Mouse (Mus musculus) 3134 (cell line): ENCODE results near the gene Hoxa10.
A peak's percentile ranks its signal among the peaks of the same experiment; 100 is the strongest.

Source experiments
- DNase-seq: peaks from one replicate; pipeline ENCODE4 v3.0.0-alpha.2; 2011; ENCODE audit warnings: low spot score; ENCODE audit not compliant: insufficient read length; ENCODE audit errors: extremely low read depth

The Hoxa10 gene

DNA sequence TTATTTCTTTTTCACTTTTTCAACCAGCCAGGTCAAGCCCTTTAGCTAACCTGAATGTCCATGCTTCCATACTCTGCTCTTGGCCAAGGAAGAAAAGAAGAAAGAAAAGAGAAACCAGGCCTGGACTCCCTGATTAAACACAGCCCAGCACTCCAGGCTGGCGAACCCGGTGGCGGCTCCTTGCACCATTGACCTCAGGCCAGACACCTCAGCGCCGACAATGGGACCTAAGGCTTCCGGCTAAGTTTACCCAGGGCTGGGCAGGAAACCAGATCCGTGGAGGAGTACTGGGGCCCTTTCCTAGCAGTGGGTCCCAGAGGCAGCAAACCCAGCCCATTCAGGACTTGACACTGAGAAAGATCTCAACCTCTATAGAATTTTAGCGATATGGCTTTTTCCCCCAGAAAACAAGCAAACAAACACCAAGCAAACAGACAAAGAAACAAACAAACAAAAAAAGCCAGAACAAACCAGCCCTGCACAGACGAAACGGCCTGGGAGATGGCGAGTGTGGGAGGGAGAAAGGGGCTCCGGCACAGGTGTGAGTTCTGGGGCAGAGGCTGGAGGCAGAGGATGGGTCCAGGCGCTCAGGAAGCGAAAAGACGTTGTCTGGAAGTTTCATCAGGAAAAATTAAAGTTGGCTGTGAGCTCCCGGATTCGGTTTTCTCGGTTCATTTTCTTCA, 8.6 kb downstream of the Hoxa10 start:
- no peak for DNase-seq

DNA sequence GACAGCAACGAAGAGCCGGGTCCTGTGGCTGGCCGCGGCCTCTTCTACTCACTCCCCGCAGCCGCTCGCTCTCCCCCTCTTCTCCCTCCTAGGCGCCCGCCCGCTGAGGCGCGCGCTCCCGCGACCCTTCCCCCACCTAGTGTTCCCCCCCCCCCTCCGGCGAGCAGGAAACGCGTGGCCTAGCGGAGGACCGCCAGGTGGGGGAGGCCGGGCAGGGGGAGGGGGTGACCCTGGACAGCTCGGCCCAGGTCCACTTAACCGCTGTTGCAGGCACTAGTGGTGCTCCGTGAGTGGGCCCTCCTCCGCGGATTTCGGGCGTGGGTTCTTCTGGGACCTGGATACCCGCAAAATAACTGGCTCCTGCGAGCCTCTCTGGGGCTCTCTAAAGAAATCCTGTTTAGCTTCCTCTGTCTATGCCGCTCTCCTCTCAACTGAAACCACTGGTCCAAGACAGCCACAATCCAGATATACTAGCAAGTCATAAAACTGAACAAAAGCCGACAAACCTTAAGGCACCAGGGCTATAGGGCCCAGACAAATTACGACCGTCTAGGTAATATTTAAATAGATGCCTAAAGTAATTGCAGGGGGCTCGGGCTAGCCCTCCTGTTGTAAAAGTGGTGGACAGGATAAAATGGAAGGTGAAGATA, 10.0 kb downstream of the Hoxa10 start, which contains the start of gene Hoxa9:
Gene Hoxa9, minus strand, starts transcription at position 574 of the 650 bp plus-strand sequence.
- no peak for DNase-seq

DNA sequence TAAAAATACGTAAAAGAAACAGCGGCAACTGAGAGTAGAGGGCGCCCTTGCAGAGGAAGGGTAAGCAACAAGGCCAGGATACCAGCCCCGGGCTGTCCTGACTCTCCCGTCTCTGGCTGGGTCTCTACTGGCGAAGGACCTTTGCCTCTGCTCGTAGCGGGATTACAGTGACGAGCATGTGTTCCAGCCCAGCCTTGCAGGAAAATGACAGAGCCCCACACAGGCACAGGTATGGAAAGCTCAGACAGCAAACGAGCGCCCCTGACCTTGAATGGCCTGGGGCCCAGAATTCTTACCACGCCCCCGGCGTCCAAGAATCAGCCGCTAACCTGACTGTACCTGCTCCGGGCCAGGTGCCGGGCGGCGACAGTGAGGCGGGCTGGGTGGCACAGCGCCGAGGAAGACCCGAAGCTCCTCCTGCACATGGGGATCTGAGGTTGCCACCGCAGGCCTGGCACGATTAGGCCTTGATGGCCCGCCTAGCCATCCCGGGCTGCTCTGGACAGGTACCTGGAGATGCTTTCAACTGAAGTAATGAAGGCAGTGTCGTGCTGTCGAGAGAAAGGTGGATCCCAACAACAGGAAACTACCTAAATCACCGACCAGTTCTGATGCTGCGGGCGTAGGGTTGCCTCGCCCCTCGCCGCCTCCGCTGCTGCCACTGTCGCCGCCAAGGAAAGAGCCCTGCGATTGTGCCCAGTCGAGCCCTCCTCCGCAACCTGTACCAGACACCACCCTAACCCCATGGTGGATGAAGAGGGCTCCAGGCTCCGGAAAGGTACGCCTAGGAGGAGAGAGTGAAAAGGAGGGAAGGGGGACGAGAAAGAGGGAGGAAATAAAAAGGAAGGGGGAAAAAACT, 10.9 kb downstream of the Hoxa10 start:
- DNase-seq, result no peak

DNA sequence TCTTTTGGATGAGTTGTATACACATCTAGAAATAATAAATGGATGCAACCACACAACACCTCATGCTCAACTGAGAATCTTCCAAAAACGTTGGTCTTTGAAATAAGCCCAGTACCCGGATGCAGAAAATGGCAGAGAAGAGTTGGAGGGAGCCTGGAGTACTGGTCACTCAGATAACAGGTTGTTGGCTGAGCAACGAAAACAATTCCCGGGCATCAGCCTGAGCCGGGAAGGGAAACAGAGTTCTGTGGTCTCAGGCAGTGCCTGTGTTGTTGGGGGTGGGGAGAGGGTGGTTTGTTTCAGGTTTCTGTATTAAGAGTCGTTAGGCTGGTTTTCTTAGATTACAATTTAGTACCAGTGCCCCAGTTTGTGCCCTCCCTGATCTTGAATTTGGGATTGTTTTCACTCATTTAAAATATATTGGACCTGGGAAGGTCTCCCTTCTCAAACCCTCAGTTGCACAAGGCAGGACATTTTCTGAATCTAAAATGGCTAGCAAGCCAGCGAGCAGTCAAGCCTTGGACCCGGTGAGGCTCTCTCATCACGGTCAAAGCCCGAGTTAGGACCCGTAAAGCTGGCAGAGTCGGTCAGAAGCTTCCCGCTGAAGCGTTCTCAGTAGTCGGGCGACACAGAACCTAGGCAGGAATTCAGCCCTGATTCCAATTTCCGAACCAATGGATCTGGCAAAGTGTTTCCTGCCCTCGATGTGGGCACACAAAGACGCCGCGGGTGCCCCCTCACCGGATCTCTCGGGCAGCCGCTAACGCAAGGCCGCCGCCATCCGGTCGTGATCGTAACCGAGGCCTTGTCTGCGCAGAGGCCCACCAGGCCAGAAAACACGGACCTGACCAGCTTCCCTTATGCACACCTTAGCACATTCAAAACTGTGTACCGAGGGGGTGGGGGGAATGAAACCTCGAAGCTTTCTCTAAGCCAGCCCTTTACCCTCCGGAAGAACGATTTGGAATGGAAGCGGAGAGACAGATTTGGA, 11.9 kb downstream of the Hoxa10 start:
- DNase-seq, result no peak

DNA sequence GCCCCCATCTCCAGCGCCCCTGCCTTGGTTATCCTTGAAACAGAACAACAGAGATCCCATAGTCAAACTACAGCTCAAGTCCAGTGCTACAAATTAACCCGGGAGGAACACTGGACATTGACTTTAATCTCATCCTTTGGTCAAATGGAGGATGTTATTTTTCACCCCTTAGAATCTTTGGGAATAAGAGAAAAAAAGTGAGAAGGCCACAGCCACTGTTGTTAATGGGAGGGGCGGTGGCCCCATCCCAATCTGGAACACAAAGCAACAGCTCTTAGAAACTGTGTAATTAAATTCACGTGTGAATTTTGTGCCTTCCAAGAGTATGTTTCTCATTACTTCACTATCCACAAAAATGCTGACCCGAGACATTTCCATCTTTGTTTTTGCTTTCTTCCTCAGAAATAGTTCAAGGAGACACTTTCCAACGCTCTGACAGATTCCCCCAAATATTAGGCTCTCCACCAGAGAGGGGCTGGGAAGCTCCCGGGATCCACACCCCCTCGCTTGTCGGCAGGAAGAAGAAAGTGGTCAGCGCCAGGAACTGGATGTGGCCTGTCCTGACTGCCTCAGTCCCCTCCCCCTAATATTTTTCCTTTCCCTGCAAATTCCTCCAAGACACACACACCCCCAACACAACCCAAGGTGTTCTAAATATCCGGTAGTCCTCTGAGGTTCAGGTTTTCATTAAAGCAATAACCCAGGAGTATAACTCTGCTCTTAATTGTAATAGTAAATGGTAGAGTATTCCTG, 13.0 kb downstream of the Hoxa10 start:
- DNase-seq, result no peak

DNA sequence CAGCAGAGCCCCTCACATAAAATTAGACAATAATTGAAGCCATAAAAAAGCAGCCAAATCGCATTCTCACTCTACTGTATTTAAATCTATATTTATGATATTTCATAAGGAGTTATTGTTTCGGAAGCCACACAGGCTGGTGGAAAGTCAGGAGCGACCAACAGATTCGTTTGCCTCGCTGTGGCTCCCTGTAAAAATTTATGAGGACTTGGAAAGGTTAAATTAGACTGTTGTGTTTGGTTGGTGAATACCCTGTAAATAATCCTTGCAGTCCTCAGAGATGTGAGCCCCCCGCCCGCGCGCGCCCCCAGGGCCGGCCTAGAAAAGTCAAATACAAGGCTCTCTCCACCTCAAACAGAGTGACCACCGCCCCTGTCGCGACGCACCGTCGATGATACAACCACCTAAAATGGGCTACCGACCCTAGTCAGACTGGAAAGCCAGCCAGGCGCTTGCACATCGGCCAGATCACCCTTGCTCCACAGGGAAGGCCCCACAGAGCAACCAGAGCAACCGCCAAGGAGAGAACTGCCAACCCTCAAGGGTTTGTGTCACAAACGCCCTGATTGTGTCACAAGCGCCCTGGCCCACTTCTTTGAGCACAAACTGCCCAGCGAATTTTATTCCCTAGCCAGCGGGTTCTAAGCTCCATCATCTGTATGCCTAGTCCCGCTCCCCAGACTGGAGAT, 13.9 kb downstream of the Hoxa10 start:
- DNase-seq, result no peak

DNA sequence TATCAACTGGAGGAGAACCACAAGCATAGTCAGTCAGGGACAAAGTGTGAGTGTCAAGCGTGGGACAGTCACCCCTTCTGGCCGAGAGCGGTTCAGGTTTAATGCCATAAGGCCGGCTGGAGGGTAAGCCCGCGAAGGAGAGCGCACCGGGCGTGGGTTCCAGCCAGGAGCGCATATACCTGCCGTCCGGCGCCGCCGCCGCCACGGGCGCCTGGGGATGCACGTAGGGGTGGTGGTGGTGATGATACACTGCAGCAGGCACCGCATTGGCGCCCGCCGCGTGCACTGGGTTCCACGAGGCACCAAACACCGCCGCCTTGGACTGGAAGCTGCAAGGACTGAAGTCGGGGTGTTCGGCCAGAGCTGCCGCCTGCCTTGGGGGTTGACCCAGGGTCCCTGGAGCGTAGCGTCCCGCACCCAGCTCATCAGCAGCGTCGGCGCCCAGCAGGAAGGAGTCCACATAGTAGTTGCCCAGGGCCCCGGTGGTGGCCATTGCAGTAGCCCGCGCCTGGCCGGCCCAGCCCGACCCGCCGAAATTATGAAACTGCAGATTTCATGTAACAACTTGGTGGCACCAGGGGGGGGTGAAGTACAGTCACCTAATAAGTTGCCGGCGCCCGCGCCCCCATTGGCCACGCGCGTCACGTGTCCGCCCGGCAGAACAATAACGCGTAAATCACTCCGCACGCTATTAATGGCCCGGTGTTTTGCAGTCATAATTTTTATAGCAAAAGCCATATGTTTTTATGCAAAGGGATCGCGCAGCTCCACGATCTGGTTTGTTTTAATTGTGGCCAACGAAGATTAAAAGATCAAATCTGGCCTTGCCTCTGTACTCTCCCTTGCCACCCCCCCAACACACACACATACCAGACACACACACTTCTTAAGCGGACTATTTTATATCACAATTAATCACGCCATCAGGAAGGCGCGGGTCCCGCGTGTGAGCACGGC, 14.8 kb downstream of the Hoxa10 start:
- peak; percentile 84 for DNase-seq

DNA sequence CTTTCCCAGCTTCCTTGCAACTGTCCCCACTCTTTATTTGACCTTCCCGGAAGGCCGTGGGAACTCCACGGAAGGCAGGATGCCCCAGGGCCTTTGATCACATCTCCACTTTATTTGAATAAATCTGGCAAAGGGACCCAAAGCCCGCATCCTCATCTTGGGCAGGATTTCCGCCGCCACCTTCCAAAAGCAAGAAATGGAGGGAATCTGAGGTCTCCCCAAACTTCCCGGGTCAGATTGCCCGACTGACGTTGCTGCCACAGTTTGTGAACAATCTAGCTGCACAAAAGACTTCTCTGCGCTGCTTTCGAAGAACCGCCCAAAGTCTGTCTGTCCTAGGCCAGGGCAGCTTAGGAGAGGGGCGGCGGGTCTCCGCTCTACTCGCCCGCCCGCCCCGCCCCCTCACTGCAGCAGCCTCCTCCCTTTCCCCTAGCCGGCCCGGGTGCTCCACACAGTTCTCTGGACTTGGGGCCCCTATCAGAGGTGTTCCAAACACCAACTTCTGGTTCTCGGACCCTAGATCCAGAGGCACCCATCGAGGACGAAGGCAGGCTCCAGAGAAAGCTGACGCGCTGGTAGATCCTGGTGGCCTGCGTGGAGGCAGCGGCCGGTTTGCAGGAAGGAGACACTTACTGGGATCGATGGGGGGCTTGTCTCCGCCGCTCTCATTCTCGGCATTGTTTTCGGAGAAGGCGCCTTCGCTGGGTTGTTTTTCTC, 15.6 kb downstream of the Hoxa10 start:
- DNase-seq, result no peak

DNA sequence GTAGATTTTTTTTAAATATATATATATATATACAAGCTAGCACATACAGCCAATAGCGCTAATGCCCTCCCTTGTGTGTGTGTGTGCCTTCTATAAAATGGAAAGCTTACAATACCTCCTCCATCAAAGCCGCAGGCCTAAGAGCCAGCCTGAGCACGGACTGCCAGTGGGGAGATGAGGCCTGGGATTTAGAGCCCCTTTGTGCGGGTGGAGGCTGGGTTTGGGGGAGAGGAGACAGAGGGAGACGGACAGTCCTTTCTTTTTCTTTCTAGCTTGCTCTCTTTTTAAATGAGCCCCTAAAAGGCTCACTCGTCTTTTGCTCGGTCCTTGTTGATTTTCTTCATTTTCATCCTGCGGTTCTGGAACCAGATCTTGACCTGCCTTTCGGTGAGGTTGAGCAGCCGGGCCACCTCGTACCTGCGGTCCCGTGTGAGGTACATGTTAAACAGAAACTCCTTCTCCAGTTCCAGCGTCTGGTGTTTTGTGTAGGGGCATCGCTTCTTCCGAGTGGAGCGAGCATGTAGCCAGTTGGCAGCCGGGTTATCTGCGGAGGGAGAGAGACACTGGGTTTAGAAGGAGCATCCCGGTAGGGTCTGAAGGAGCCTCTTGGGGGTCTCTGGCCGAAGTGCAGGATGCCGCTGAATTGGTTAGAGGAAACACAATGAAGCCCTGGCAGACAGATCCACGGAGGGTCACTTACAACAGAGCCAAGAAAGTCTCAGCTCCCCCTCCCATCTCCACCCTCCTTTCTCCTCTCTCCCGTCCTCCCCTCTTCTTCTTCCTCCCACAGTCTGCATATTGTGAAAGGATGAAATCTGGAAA, 16.5 kb downstream of the Hoxa10 start:
- DNase-seq, result no peak

DNA sequence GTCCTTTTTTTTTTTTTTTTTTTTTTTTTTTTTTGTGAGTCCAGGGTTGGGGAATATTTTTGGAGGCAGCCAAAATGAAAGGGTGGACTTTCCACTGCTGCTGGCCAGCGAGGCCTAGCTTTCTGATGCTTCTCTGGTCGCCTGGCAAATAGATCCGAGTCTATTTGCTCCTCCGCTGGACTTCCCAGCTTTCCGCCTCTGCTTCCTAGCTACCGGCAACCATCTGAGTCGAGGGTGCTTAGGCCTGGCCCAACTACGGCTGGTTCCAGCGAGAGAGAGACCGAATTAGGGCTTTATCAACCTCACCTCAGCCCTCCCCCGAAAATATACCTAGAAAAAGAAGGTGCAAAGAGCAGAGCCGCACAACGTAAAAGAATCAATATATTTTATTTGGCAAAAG, 17.9 kb downstream of the Hoxa10 start:
- no peak for DNase-seq

DNA sequence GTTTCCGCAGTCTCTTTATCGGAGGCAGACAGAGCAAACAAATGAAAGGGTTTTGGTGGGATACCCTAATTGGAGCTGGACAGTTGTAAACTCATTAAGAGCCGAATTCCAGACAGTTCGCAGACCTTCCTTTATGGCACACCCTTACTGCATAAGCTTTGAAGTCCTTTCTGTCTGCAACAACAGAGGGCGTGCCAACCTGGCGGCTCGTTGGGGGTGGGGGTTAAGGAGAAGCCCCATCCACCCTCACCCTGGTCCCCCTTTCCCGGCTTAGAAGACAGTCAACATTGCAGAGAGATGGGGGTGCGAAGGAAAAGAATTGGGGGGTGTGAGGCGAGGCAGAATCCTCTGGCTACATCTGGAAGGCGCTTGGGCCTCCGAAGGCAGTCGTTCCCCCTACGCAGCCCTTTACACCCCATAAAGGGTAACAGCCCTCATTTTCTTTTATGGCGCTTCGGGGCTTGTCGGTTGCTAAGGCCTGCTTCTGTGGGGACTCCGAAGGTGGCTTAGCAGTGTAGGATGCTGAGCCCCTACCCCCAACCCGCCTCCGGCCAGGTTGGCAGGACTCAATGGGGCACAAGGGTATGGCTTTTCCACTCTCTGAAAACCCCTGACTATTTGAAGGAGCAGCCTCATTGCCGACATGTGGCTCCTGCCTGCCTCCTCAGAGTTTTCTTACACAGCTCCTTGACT, 18.5 kb downstream of the Hoxa10 start:
- no peak for DNase-seq

DNA sequence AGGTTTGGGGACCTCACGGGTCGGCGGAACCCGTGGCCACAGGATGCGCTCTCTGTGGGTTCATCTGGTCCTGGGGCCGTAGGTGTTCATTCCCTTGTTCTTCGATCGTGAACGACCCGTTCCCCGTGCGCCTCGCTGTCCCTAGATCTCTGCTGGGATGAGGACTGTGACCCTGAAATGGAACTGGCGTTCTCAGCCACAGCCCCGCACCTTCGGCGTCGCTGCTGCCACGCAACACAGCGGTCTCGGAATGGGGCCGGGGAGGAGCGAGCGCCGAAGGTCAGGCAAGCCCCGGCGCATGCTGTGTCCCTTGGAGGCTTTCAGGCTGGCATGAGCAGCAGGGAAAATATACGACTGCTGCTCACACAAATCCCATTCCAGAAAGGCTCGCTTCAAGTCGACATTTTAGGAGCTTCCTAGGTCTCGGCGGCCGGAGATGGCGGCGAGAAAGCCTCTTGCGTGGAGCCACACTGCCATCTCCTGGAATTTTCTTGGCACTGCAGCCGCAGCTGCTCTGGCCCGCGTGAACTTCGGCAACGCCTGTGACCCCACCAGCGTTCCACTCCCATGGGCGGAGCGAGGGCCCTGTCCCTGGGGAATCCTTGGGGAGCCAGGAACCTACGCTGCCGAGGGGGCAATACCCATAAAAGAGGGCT, 19.2 kb downstream of the Hoxa10 start, which contains the start of gene Hoxa7:
Gene Hoxa7, minus strand, starts transcription at position 518 of the 656 bp plus-strand sequence.
- peak; percentile 83 for DNase-seq

DNA sequence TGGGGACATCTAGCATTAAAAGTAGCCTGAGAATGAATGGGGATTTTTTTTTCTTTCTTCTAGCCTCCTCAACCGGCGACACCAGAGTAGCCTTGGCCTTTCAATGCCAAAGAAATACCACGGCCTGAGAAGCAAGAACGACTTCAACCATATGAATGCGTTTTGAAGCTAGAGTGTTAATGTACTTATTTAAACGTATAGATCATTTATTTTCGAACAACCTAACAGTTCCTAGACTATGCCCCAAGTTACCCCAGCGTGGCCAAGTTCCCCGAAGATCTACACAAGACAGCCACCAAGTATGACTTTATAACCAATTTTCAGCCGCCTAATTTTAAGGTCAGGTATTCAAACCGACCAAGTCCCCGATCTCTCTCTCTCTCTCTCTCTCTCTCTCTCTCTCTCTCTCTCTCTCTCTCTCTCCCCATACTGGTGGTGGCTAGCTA, 19.8 kb downstream of the Hoxa10 start:
- no peak for DNase-seq

DNA sequence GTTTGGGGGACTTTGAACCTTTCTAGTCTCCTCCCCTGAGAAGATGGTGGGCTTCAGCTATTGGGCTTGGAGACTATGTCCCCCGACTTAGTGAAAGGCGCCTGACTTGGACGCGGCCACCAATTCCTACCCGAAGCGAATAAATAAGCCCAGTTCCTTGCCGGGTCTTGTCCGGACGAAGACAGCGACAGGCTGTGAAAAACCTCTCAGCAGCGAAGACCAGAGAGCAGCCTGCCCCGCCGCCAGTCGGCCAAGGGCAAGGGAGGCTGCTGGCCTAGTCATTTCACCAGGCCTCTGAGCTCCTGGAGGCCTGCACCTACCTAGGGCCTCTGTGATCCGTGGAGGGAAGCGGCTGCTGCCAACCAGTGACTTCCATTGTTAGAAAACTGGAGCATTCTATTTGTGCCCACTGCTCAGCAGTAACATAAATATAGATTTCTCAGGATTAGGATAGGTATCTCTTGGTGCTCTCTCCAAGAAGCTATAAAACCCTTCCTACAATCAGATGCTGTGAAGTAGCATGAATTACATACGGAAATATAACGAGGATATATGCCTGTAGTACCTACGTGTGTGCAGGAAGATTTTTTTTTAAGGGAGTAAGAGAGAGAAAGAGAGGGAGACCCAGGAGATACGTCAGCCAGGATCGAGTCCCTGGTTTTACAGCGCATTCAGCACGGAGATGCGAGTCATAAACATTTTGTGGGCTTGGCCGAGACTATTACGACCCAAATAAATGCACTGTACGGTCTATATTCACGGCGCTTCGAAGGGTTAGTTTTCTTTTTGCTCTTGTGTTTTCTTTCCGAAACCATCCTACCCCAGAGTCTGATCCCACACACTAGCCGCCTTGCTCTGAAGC, 20.4 kb downstream of the Hoxa10 start:
- DNase-seq, result no peak
